Mouse (Mus musculus): ENCODE data around the gene Uvrag. TPM values are rescaled to one million over a fixed set of nuclear protein-coding genes. Genes with fewer than 3 reads are reported as not detected.
A peak's percentile ranks its signal among the peaks of the same experiment; 100 is the strongest.

Uvrag gene
- total RNA-seq, 2 experiments from 2014 or later: 38.6 to 43.1 TPM

- no peak for DNase-seq (ENCODE audit: extremely low spot score in 1 of 2, low spot score in 1 of 2)
Measured at GRCm38 (mm10) chr7:99101767-99102593, 39.0 kb downstream of the Uvrag start.

GRCm38 (mm10) chr7:99101076-99101475 lies 39.9 kb downstream of the Uvrag start:
- no peak for DNase-seq (ENCODE audit: extremely low spot score in 1 of 2, low spot score in 1 of 2)

- DNase-seq (ENCODE audit: extremely low spot score in 1 of 2, low spot score in 1 of 2): no peak
Measured at GRCm38 (mm10) chr7:99100573-99100972, 40.4 kb downstream of the Uvrag start.

GRCm38 (mm10) chr7:99100087-99100486 lies 40.9 kb downstream of the Uvrag start:
- no peak for DNase-seq (ENCODE audit: extremely low spot score in 1 of 2, low spot score in 1 of 2)

- DNase-seq (ENCODE audit: extremely low spot score in 1 of 2, low spot score in 1 of 2): no peak
Measured at GRCm38 (mm10) chr7:99097781-99098180, 43.2 kb downstream of the Uvrag start.

- DNase-seq (ENCODE audit: extremely low spot score in 1 of 2, low spot score in 1 of 2): no peak
Measured at GRCm38 (mm10) chr7:99097128-99097527, 43.8 kb downstream of the Uvrag start.

- DNase-seq (ENCODE audit: extremely low spot score in 1 of 2, low spot score in 1 of 2): peak in 1 of 2 experiments; percentile 39
Measured at GRCm38 (mm10) chr7:99095191-99095590, 45.8 kb downstream of the Uvrag start.

GRCm38 (mm10) chr7:99094336-99094735 lies 46.6 kb downstream of the Uvrag start:
- no peak for DNase-seq (ENCODE audit: extremely low spot score in 1 of 2, low spot score in 1 of 2)

GRCm38 (mm10) chr7:99091915-99092645 lies 48.9 kb downstream of the Uvrag start:
- no peak for DNase-seq (ENCODE audit: extremely low spot score in 1 of 2, low spot score in 1 of 2)

- DNase-seq (ENCODE audit: extremely low spot score in 1 of 2, low spot score in 1 of 2): no peak
Measured at GRCm38 (mm10) chr7:99089716-99090115, 51.2 kb downstream of the Uvrag start.

GRCm38 (mm10) chr7:99088576-99089346 lies 52.2 kb downstream of the Uvrag start:
- no peak for DNase-seq (ENCODE audit: extremely low spot score in 1 of 2, low spot score in 1 of 2)

GRCm38 (mm10) chr7:99087581-99087980 lies 53.4 kb downstream of the Uvrag start:
- no peak for DNase-seq (ENCODE audit: extremely low spot score in 1 of 2, low spot score in 1 of 2)

GRCm38 (mm10) chr7:99086646-99087443 lies 54.1 kb downstream of the Uvrag start:
- no peak for DNase-seq (ENCODE audit: extremely low spot score in 1 of 2, low spot score in 1 of 2)

- DNase-seq (ENCODE audit: extremely low spot score in 1 of 2, low spot score in 1 of 2): no peak
Measured at GRCm38 (mm10) chr7:99085249-99085648, 55.7 kb downstream of the Uvrag start.

GRCm38 (mm10) chr7:99079522-99079921 lies 61.4 kb downstream of the Uvrag start:
- peak; percentile 60 to 89 for DNase-seq (ENCODE audit: extremely low spot score in 1 of 2, low spot score in 1 of 2)

GRCm38 (mm10) chr7:99078805-99079204 lies 62.1 kb downstream of the Uvrag start:
- no peak for DNase-seq (ENCODE audit: extremely low spot score in 1 of 2, low spot score in 1 of 2)

GRCm38 (mm10) chr7:99077234-99077633 lies 63.7 kb downstream of the Uvrag start:
- no peak for DNase-seq (ENCODE audit: extremely low spot score in 1 of 2, low spot score in 1 of 2)

GRCm38 (mm10) chr7:99075101-99075500 lies 65.8 kb downstream of the Uvrag start:
- no peak for DNase-seq (ENCODE audit: extremely low spot score in 1 of 2, low spot score in 1 of 2)

GRCm38 (mm10) chr7:99073734-99074372 lies 67.1 kb downstream of the Uvrag start:
- DNase-seq (ENCODE audit: extremely low spot score in 1 of 2, low spot score in 1 of 2): peak in 1 of 2 experiments; percentile 45

GRCm38 (mm10) chr7:99067710-99068109 lies 73.2 kb downstream of the Uvrag start:
- DNase-seq (ENCODE audit: extremely low spot score in 1 of 2, low spot score in 1 of 2): no peak
